Mouse (Mus musculus): ENCODE measurements around the gene Hnf1a. TPM values are rescaled to one million over a fixed set of nuclear protein-coding genes. Genes with fewer than 3 reads are reported as not detected.

Gene Hnf1a
- total RNA-seq (2014; rRNA removed) = not detected in 2 replicates
- 0.05 TPM in 2 replicates for polyA plus RNA-seq (2015; fragmentation: Nextera tagmentation; extraction: Ambion mirVana)

GRCm38 (mm10) chr5:114970824-114971227, at the start of gene Hnf1a:
TSS of gene Hnf1a (minus strand) at chr5:114971094.
- WGBS = 77% methylated on average over 17 of the region's 17 CpGs
- H3K27ac ChIP-seq = no peak within 1 kb of the TSS

GRCm38 (mm10) chr5:115018813-115019212, 47.9 kb upstream of the Hnf1a start:
- Histone ChIP-seq H3K27me3 (ENCODE audit: insufficient read depth, low read length) (no peaks in the 10 kb centered on the region), H3K27ac (no peak overlapping the region), H3K4me2 (ENCODE audit: low read depth, low read length) (no peak overlapping the region), H3K4me3 (ENCODE audit: low read length) (no peak overlapping the region), H3K9ac (replicated peaks; ENCODE audit: low read length) (no peak overlapping the region), H3K4me1 (ENCODE audit: insufficient read depth, low read length) (no peaks in the 10 kb centered on the region; the same call in 1 of the 2 replicates), H3K36me3 (ENCODE audit: insufficient read depth, low read length) (no peaks in the 10 kb centered on the region), H3K9me3 (ENCODE audit: low read length) (no peaks in the 10 kb centered on the region)
- ATAC-seq = no peak
- no peak for DNase-seq (ENCODE audit: low spot score)
- no peak for TF ChIP-seq CTCF (IDR thresholded peaks at IDR 0.05; ENCODE audit: low read depth)
- 80% methylated on average over 4 of the region's 4 CpGs for WGBS

More at GRCm38 (mm10) chr5:114970824-114971227, at the start of gene Hnf1a:
- ATAC-seq (no peak), DNase-seq (ENCODE audit: low spot score) (no peak)
- no peak within 1 kb of the TSS for H3K4me3 ChIP-seq (ENCODE audit: low read length)
- H3K36me3 ChIP-seq (ENCODE audit: insufficient read depth, low read length) = no peaks in the 10 kb centered on the region
- no peaks in the 10 kb centered on the region for H3K27me3 ChIP-seq (ENCODE audit: insufficient read depth, low read length)
- no peak for TF ChIP-seq CTCF (IDR thresholded peaks at IDR 0.05; ENCODE audit: low read depth)
- no peak within 1 kb of the TSS for H3K4me2 ChIP-seq (ENCODE audit: low read depth, low read length)
- no peaks in the 10 kb centered on the region for H3K4me1 ChIP-seq (ENCODE audit: insufficient read depth, low read length)
- H3K9ac ChIP-seq (replicated peaks; ENCODE audit: low read length) = no peak within 1 kb of the TSS
- no peaks in the 10 kb centered on the region for H3K9me3 ChIP-seq (ENCODE audit: low read length)

- H3K4me1 ChIP-seq (ENCODE audit: insufficient read depth, low read length) = peaks cover 3% of the 10 kb centered on the region; the same call in 1 of the 2 replicates
- H3K4me3 ChIP-seq (ENCODE audit: low read length) = no peak overlapping the region
- ATAC-seq = no peak
Measured at GRCm38 (mm10) chr5:115018270-115018669, 47.4 kb upstream of the Hnf1a start.

DNA sequence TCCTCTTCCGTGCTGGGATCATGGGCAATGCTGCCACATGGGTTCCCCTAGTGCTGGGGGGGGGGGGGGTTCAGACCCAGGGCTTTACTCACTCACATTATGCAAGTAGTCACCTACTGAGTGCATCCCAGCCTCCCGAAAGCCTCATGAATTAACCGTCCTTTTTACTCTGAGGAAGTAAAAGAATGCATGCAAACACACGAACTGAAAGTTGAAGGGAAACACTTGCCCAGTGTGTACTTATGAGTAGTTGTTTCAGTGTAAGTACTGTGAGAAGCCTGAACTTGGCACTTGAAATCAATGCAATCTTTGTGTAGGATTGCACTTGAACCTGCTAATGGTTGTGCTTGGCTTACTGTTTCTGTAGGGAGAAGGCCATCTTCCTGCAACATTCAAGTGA, 44.2 kb upstream of the Hnf1a start:
- Histone ChIP-seq H3K27me3 (ENCODE audit: insufficient read depth, low read length) (no peaks in the 10 kb centered on the region), H3K4me1 (ENCODE audit: insufficient read depth, low read length) (peaks cover 12% of the 10 kb centered on the region), H3K27ac (no peak overlapping the region), H3K36me3 (ENCODE audit: insufficient read depth, low read length) (no peaks in the 10 kb centered on the region), H3K4me3 (ENCODE audit: low read length) (no peak overlapping the region), H3K9ac (replicated peaks; ENCODE audit: low read length) (no peak overlapping the region), H3K4me2 (ENCODE audit: low read depth, low read length) (0 out of 2 replicates have a peak overlapping the region, but pooled peaks have one; percentile 3), H3K9me3 (ENCODE audit: low read length) (no peaks in the 10 kb centered on the region)
- ATAC-seq (no peak), DNase-seq (ENCODE audit: low spot score) (no peak)
- no peak for TF ChIP-seq CTCF (IDR thresholded peaks at IDR 0.05; ENCODE audit: low read depth)
- WGBS = 39% methylated on average over 4 of the region's 4 CpGs

More at GRCm38 (mm10) chr5:115018270-115018669, 47.4 kb upstream of the Hnf1a start:
- Histone ChIP-seq H3K27me3 (ENCODE audit: insufficient read depth, low read length) (no peaks in the 10 kb centered on the region), H3K4me2 (ENCODE audit: low read depth, low read length) (no peak overlapping the region), H3K27ac (no peak overlapping the region), H3K9me3 (ENCODE audit: low read length) (no peaks in the 10 kb centered on the region), H3K36me3 (ENCODE audit: insufficient read depth, low read length) (no peaks in the 10 kb centered on the region), H3K9ac (replicated peaks; ENCODE audit: low read length) (no peak overlapping the region)
- 68% methylated on average over 2 of the region's 2 CpGs for WGBS
- no peak for DNase-seq (ENCODE audit: low spot score)
- TF ChIP-seq CTCF (IDR thresholded peaks at IDR 0.05; ENCODE audit: low read depth) = no peak

DNA sequence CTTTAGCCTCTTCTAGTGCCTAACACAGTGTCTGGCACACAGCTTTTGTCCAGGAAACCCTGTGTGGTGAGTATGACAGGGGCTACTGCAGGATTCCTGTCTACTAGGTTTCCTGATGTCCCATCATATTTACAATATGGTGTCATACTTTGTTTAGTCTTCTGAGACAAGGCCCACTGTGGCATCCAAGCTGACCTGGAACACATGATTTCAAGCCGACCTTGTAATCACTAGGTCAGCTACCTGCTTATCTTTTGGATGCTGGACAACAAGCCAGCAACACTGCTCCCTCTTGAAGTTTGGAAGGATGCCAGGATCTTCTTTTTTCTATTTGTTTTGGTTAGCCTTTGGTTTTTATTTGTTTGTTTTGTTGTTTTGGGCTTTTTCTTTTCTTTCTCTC, 43.7 kb upstream of the Hnf1a start:
- Histone ChIP-seq H3K4me1 (ENCODE audit: insufficient read depth, low read length) (peaks cover 12% of the 10 kb centered on the region), H3K4me2 (ENCODE audit: low read depth, low read length) (no peak overlapping the region), H3K27ac (no peak overlapping the region), H3K27me3 (ENCODE audit: insufficient read depth, low read length) (no peaks in the 10 kb centered on the region), H3K9ac (replicated peaks; ENCODE audit: low read length) (no peak overlapping the region), H3K36me3 (ENCODE audit: insufficient read depth, low read length) (no peaks in the 10 kb centered on the region), H3K4me3 (ENCODE audit: low read length) (no peak overlapping the region), H3K9me3 (ENCODE audit: low read length) (no peaks in the 10 kb centered on the region)
- ATAC-seq = no peak
- WGBS = 53% methylated on average over 1 of the region's 1 CpGs
- DNase-seq (ENCODE audit: low spot score) = no peak
- TF ChIP-seq CTCF (IDR thresholded peaks at IDR 0.05; ENCODE audit: low read depth) = no peak

DNA sequence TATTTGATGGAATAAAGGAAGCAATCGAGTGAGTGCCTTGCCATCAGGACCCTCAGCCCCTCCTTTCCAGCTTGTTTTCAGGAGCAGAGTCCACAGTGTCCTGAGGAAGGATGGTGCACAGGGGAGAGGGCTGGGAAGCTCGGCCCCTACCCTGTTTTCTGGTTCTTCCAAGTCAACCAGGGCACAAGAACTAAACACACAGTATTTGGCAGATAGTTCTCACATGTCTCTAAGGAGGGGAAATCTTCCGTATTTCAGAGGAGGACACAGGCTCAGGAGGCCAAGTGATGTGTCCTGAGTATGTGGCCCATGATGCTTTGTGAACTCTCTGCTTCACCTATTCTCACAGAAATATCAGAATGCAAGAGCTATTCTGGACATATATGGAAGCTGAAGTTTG, 42.5 kb upstream of the Hnf1a start:
- H3K9ac ChIP-seq (replicated peaks; ENCODE audit: low read length) = no peak overlapping the region
- no peak overlapping the region for H3K4me3 ChIP-seq (ENCODE audit: low read length)
- 51% methylated on average over 3 of the region's 3 CpGs for WGBS

DNA sequence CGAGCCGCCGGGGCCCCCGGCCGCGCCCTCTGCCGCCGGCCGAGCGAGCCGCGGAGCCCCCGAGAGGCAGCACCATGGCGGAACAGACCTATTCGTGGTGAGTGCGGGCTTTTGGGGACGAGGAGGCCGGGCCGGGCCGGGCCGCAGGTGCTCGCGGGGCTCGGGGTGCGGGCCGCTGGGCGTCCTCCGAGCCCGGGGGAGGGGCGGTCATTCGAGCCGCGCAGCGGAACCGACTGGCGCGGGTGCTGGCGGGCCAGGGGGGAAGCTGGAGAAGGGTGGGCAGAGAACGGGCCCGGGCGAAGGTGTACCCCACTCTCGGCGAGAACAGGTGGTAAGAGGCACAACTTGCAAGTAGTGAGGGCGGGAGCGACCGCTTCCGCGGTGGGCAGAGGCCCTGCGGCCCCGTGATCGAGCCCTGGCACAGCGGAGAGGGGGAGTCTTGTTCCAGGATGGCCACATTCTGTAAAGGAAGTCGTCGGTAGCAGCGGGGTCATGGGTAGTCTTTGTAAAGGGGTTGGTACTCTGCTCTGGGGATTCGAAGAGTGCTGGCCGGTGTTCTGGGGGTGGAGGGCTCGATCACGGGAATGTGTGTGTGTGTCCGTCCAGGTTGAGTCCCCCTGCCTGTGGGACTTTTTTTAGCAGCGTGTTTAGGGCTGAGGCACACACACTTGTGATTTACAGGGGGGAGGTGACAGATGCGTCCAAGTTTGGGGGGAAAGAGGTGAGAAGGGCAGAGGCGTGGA, 40.8 kb upstream of the Hnf1a start:
- Histone ChIP-seq H3K27me3 (ENCODE audit: insufficient read depth, low read length) (no peaks in the 10 kb centered on the region), H3K27ac (peak overlapping the region; percentile 91), H3K4me2 (ENCODE audit: low read depth, low read length) (peak overlapping the region; percentile 96), H3K4me3 (ENCODE audit: low read length) (peak overlapping the region; percentile 92), H3K9ac (replicated peaks; ENCODE audit: low read length) (peak overlapping the region; percentile 97), H3K4me1 (ENCODE audit: insufficient read depth, low read length) (peaks cover 12% of the 10 kb centered on the region), H3K9me3 (ENCODE audit: low read length) (no peaks in the 10 kb centered on the region), H3K36me3 (ENCODE audit: insufficient read depth, low read length) (no peaks in the 10 kb centered on the region)
- 1% methylated on average over 62 of the region's 63 CpGs for WGBS
- peak; percentile 41 for TF ChIP-seq CTCF (IDR thresholded peaks at IDR 0.05; ENCODE audit: low read depth)
- DNase-seq (ENCODE audit: low spot score) = peak; percentile 43
- peak; percentile 41 for ATAC-seq

More for the DNA sequence above, 42.5 kb upstream of the Hnf1a start:
- Histone ChIP-seq H3K9me3 (ENCODE audit: low read length) (no peaks in the 10 kb centered on the region), H3K27ac (no peak overlapping the region), H3K36me3 (ENCODE audit: insufficient read depth, low read length) (no peaks in the 10 kb centered on the region), H3K4me2 (ENCODE audit: low read depth, low read length) (peak overlapping the region; percentile 96), H3K4me1 (ENCODE audit: insufficient read depth, low read length) (peaks cover 12% of the 10 kb centered on the region), H3K27me3 (ENCODE audit: insufficient read depth, low read length) (no peaks in the 10 kb centered on the region)
- TF ChIP-seq CTCF (IDR thresholded peaks at IDR 0.05; ENCODE audit: low read depth) = no peak
- DNase-seq (ENCODE audit: low spot score) (no peak), ATAC-seq (no peak)

Data from hindbrain, postnatal 0 days (tissue).